Mouse (Mus musculus): ENCODE measurements around the gene Gm13040. TPM values are rescaled to one million over a fixed set of nuclear protein-coding genes. Genes with fewer than 3 reads are reported as not detected.
"Not testable (repeated sequence)": the region's sequence is repeated elsewhere in the genome, so short reads cannot be mapped to it uniquely, and the experiment has no call there.

Gene Gm13040
- not detected in 2 replicates for total RNA-seq (2012; rRNA removed)
- total RNA-seq (2014; rRNA removed): not detected in 2 replicates
- polyA plus RNA-seq (2012; ENCODE audit: insufficient read length, low read depth): not detected in 2 replicates

DNA sequence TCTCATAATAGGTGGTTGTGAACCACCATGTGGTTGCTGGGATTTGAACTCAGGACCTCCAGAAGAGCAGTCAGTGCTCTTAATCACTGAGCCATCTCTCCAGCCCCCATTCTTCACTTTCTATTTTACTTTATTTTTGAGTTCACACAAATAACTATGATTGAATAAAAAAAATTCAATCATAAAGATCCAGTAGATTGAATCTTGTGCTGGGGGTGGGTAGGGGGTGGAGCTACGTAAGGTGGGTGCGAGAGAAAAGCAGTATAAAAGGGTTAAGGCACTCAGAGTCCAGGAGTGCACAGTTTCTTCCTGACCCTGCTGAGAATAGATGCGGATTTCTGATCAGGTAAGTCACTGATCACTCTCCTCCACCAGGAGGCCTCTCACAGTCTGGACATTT, at the start of gene Gm13040:
Gm13040 (plus strand) TSS at position 301 of the 400 bp plus-strand sequence.
- H3K27me3 ChIP-seq (replicated peaks); H3K9me3 ChIP-seq (replicated peaks; ENCODE audit: low read length); H3K4me2 ChIP-seq (ENCODE audit: insufficient read depth, low read depth, poor library complexity, severe bottlenecking); dilution Hi-C loops (cut with MboI; ENCODE audit: extremely low pct_ligation_motif_present, extremely low pct_unique_long_range_greater_than_20kb, low sequenced_read_pairs); H3K36me3 ChIP-seq (replicated peaks in 1 of 2; ENCODE audit: control insufficient read depth in 1 of 2, insufficient read depth in 1 of 2, low read length in 1 of 2); H3K79me2 ChIP-seq (replicated peaks; ENCODE audit: control insufficient read depth, extremely low read depth, insufficient read depth, poor library complexity, severe bottlenecking); H3K4me1 ChIP-seq (ENCODE audit: control insufficient read depth in 1 of 2, insufficient read depth in 2 of 2); in situ Hi-C loops (cut with MboI; ENCODE audit: low pct_ligation_motif_present, low pct_unique_long_range_greater_than_20kb, low sequenced_read_pairs); H3K4me3 ChIP-seq (replicated peaks in 1 of 3; ENCODE audit: low read depth in 2 of 3, low read length in 2 of 3, poor library complexity in 1 of 3); H3K9ac ChIP-seq (ENCODE audit: insufficient read depth, low read depth); DNase-seq (ENCODE audit: extremely low read depth); H3K27ac ChIP-seq (ENCODE audit: insufficient read depth, low read depth): not testable (repeated sequence)

DNA sequence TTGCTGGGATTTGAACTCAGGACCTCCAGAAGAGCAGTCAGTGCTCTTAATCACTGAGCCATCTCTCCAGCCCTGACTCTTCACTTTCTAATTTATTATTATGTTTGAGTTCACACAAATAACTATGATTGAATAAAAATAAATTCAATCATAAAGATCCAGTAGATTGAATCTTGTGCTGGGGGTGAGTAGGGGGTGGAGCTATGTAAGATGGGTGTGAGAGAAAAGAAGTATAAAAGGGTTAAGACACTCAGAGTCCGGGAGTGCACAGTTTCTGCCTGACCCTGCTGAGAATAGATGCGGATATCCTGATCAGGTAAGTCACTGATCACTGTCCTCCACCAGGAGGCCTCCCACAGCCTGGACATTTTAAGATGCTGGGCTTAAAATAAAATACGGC, 24.7 kb upstream of the Gm13040 start, which contains the start of gene Gm13043:
Gm13043 (plus strand) TSS at position 301 of the 400 bp plus-strand sequence.
- Histone ChIP-seq H3K36me3 (replicated peaks in 1 of 2; ENCODE audit: control insufficient read depth in 1 of 2, insufficient read depth in 1 of 2, low read length in 1 of 2) (no peaks in the 10 kb centered on the region), H3K27ac (ENCODE audit: insufficient read depth, low read depth) (no peak within 1 kb of the TSS), H3K9me3 (replicated peaks; ENCODE audit: low read length) (no peaks in the 10 kb centered on the region), H3K4me3 (replicated peaks in 1 of 3; ENCODE audit: low read depth in 2 of 3, low read length in 2 of 3, poor library complexity in 1 of 3) (no peak within 1 kb of the TSS), H3K4me2 (ENCODE audit: insufficient read depth, low read depth, poor library complexity, severe bottlenecking) (no peak within 1 kb of the TSS), H3K9ac (ENCODE audit: insufficient read depth, low read depth) (no peak within 1 kb of the TSS), H3K79me2 (replicated peaks; ENCODE audit: control insufficient read depth, extremely low read depth, insufficient read depth, poor library complexity, severe bottlenecking) (no peaks in the 10 kb centered on the region), H3K27me3 (replicated peaks) (no peaks in the 10 kb centered on the region), H3K4me1 (ENCODE audit: control insufficient read depth in 1 of 2, insufficient read depth in 2 of 2) (no peaks in the 10 kb centered on the region)
- in situ Hi-C loops (cut with MboI; ENCODE audit: low pct_ligation_motif_present, low pct_unique_long_range_greater_than_20kb, low sequenced_read_pairs) (no loop called here), dilution Hi-C loops (cut with MboI; ENCODE audit: extremely low pct_ligation_motif_present, extremely low pct_unique_long_range_greater_than_20kb, low sequenced_read_pairs) (no loop called here)
- TF ChIP-seq RCOR1 (conservative IDR thresholded peaks at IDR 0.05; ENCODE audit: low read depth, low read length): no peak
- no peak for TF ChIP-seq CTCF (conservative IDR thresholded peaks at IDR 0.05 in 1 of 2, IDR thresholded peaks at IDR 0.05 in 1 of 2; ENCODE audit: low read depth in 2 of 2, low read length in 2 of 2)
- no peak for TF ChIP-seq GABPA (IDR thresholded peaks at IDR 0.05; ENCODE audit: insufficient replicate concordance, low read depth, low read length)
- no peak for TF ChIP-seq UBTF (IDR thresholded peaks at IDR 0.05; ENCODE audit: low read depth, low read length)
- no peak for TF ChIP-seq ELF1 (IDR thresholded peaks at IDR 0.05; ENCODE audit: low read depth, low read length)
- no peak for TF ChIP-seq EP300 (IDR thresholded peaks at IDR 0.05; ENCODE audit: low read length)
- no peak for TF ChIP-seq MYC (IDR thresholded peaks at IDR 0.05; ENCODE audit: low read depth, low read length)
- TF ChIP-seq ZC3H11A (IDR thresholded peaks at IDR 0.05; ENCODE audit: low read depth, low read length): no peak
- TF ChIP-seq JUN (IDR thresholded peaks at IDR 0.05; ENCODE audit: insufficient read depth, low read depth, low read length): no peak
- TF ChIP-seq PAX5 (IDR thresholded peaks at IDR 0.05; ENCODE audit: low read length): no peak
- no peak for TF ChIP-seq USF1 (IDR thresholded peaks at IDR 0.05; ENCODE audit: low read depth, low read length)
- no peak for TF ChIP-seq ZKSCAN1 (IDR thresholded peaks at IDR 0.05; ENCODE audit: borderline replicate concordance, low read depth, low read length)
- no peak for TF ChIP-seq SIN3A (IDR thresholded peaks at IDR 0.05; ENCODE audit: low read length)
- DNase-seq (ENCODE audit: extremely low read depth): no peak

- DNase-seq (ENCODE audit: extremely low read depth); H3K4me1 ChIP-seq (ENCODE audit: control insufficient read depth in 1 of 2, insufficient read depth in 2 of 2); in situ Hi-C loops (cut with MboI; ENCODE audit: low pct_ligation_motif_present, low pct_unique_long_range_greater_than_20kb, low sequenced_read_pairs); H3K4me2 ChIP-seq (ENCODE audit: insufficient read depth, low read depth, poor library complexity, severe bottlenecking); H3K79me2 ChIP-seq (replicated peaks; ENCODE audit: control insufficient read depth, extremely low read depth, insufficient read depth, poor library complexity, severe bottlenecking); H3K9ac ChIP-seq (ENCODE audit: insufficient read depth, low read depth); dilution Hi-C loops (cut with MboI; ENCODE audit: extremely low pct_ligation_motif_present, extremely low pct_unique_long_range_greater_than_20kb, low sequenced_read_pairs); H3K27ac ChIP-seq (ENCODE audit: insufficient read depth, low read depth); H3K36me3 ChIP-seq (replicated peaks in 1 of 2; ENCODE audit: control insufficient read depth in 1 of 2, insufficient read depth in 1 of 2, low read length in 1 of 2); H3K27me3 ChIP-seq (replicated peaks); H3K4me3 ChIP-seq (replicated peaks in 1 of 3; ENCODE audit: low read depth in 2 of 3, low read length in 2 of 3, poor library complexity in 1 of 3); H3K9me3 ChIP-seq (replicated peaks; ENCODE audit: low read length): not testable (repeated sequence)
These were observed 15.6 kb downstream of the Gm13040 start, which contains the start of the genes BC080695 and Gm13057 for GRCm38 (mm10) chr4:143551400-143551799. Gene BC080695 (plus strand): TSS chr4:143551700. Gene Gm13057 (plus strand): TSS chr4:143551709.

Other genes with a start within 250 kb of the Gm13040 start
- not detected in 2 replicates for gene Pdpn, start 236.4 kb upstream of the Gm13040 start, total RNA-seq (2012; rRNA removed)
- gene Pdpn, start 236.4 kb upstream of the Gm13040 start, total RNA-seq (2014; rRNA removed): not detected in 2 replicates
- not detected in 2 replicates for gene Pdpn, start 236.4 kb upstream of the Gm13040 start, polyA plus RNA-seq (2012; ENCODE audit: insufficient read length, low read depth)
- gene Lrrc38, start 186.2 kb upstream of the Gm13040 start, total RNA-seq (2012; rRNA removed): not detected in 2 replicates
- gene Lrrc38, start 186.2 kb upstream of the Gm13040 start, total RNA-seq (2014; rRNA removed): not detected in 2 replicates
- gene Lrrc38, start 186.2 kb upstream of the Gm13040 start, polyA plus RNA-seq (2012; ENCODE audit: insufficient read length, low read depth): not detected in 2 replicates
- gene Pramel1, start 141.5 kb upstream of the Gm13040 start, total RNA-seq (2012; rRNA removed): not detected in 2 replicates
- not detected in 2 replicates for gene Pramel1, start 141.5 kb upstream of the Gm13040 start, total RNA-seq (2014; rRNA removed)
- gene Pramel1, start 141.5 kb upstream of the Gm13040 start, polyA plus RNA-seq (2012; ENCODE audit: insufficient read length, low read depth): not detected in 2 replicates
- gene Pramef8, start 123.5 kb upstream of the Gm13040 start, total RNA-seq (2012; rRNA removed): 12.8 and 15.5 TPM in 2 replicates
- 22.5 and 29.5 TPM in 2 replicates for gene Pramef8, start 123.5 kb upstream of the Gm13040 start, total RNA-seq (2014; rRNA removed)
- 15.0 and 16.6 TPM in 2 replicates for gene Pramef8, start 123.5 kb upstream of the Gm13040 start, polyA plus RNA-seq (2012; ENCODE audit: insufficient read length, low read depth)
- not detected in 2 replicates for gene Oog4, start 85.6 kb upstream of the Gm13040 start, total RNA-seq (2012; rRNA removed)
- gene Oog4, start 85.6 kb upstream of the Gm13040 start, total RNA-seq (2014; rRNA removed): not detected in 2 replicates
- not detected in 2 replicates for gene Oog4, start 85.6 kb upstream of the Gm13040 start, polyA plus RNA-seq (2012; ENCODE audit: insufficient read length, low read depth)
- 0.04 TPM in 1 of 2 replicates, not detected in the other for gene Gm13043, start 24.6 kb upstream of the Gm13040 start, total RNA-seq (2012; rRNA removed)
- not detected in 2 replicates for gene Gm13043, start 24.6 kb upstream of the Gm13040 start, total RNA-seq (2014; rRNA removed)
- gene Gm13043, start 24.6 kb upstream of the Gm13040 start, polyA plus RNA-seq (2012; ENCODE audit: insufficient read length, low read depth): not detected in 2 replicates
- gene BC080695, start 15.7 kb downstream of the Gm13040 start, total RNA-seq (2012; rRNA removed): not detected in 2 replicates
- gene BC080695, start 15.7 kb downstream of the Gm13040 start, total RNA-seq (2014; rRNA removed): not detected in 2 replicates
- gene BC080695, start 15.7 kb downstream of the Gm13040 start, polyA plus RNA-seq (2012; ENCODE audit: insufficient read length, low read depth): not detected in 2 replicates
- not detected in 2 replicates for gene Gm13057, start 15.8 kb downstream of the Gm13040 start, total RNA-seq (2012; rRNA removed)
- not detected in 2 replicates for gene Gm13057, start 15.8 kb downstream of the Gm13040 start, total RNA-seq (2014; rRNA removed)
- gene Gm13057, start 15.8 kb downstream of the Gm13040 start, polyA plus RNA-seq (2012; ENCODE audit: insufficient read length, low read depth): not detected in 2 replicates
- gene Gm13083, start 79.0 kb downstream of the Gm13040 start, total RNA-seq (2012; rRNA removed): not detected in 2 replicates
- gene Gm13083, start 79.0 kb downstream of the Gm13040 start, total RNA-seq (2014; rRNA removed): not detected in 2 replicates
- not detected in 2 replicates for gene Gm13083, start 79.0 kb downstream of the Gm13040 start, polyA plus RNA-seq (2012; ENCODE audit: insufficient read length, low read depth)
- gene Gm13088, start 121.3 kb downstream of the Gm13040 start, total RNA-seq (2012; rRNA removed): not detected in 2 replicates
- gene Gm13088, start 121.3 kb downstream of the Gm13040 start, total RNA-seq (2014; rRNA removed): not detected in 2 replicates
- gene Gm13088, start 121.3 kb downstream of the Gm13040 start, polyA plus RNA-seq (2012; ENCODE audit: insufficient read length, low read depth): not detected in 2 replicates
- gene Gm13089, start 166.8 kb downstream of the Gm13040 start, total RNA-seq (2012; rRNA removed): not detected in 2 replicates
- gene Gm13089, start 166.8 kb downstream of the Gm13040 start, total RNA-seq (2014; rRNA removed): not detected in 2 replicates
- gene Gm13089, start 166.8 kb downstream of the Gm13040 start, polyA plus RNA-seq (2012; ENCODE audit: insufficient read length, low read depth): not detected in 2 replicates
- not detected in 2 replicates for gene Gm13078, start 183.5 kb downstream of the Gm13040 start, total RNA-seq (2012; rRNA removed)
- gene Gm13078, start 183.5 kb downstream of the Gm13040 start, total RNA-seq (2014; rRNA removed): not detected in 2 replicates
- gene Gm13078, start 183.5 kb downstream of the Gm13040 start, polyA plus RNA-seq (2012; ENCODE audit: insufficient read length, low read depth): not detected in 2 replicates

Measured in CH12.LX (cell line).